Mouse (Mus musculus) forebrain, embryonic 11.5 days (tissue): ENCODE measurements at regions not wholly inside any gene's neighbourhood (a gene's known extent, or its start where the extent isn't known, plus 50 kb on each side); places are given as distances from the start of the nearest gene placed in this dataset.

Experiments
- ATAC-seq: fragments of 200-750 bp; cut with Nextera tagmentation; replicated peaks from 2 replicates; pipeline ENCODE4 v1.8.0; 2017; ENCODE audit warnings: moderate TSS enrichment; ENCODE audit not compliant: low FRiP score
- DNase-seq: peaks from one replicate; pipeline ENCODE4 v3.0.0-alpha.2; 2017; ENCODE audit warnings: low spot score
- H3K27ac ChIP-seq: fragments of 300-500 bp; sonication (generic); 2 replicates; pipeline ENCODE4 v1.5.1; 2014; ENCODE audit warnings: low read depth, low read length
- H3K27me3 ChIP-seq: fragments of 300-500 bp; sonication (generic); 2 replicates; pipeline ENCODE4 v1.6.1; 2014; ENCODE audit warnings: mild to moderate bottlenecking, low read length, mixed read lengths; ENCODE audit not compliant: control insufficient read depth, insufficient read depth
- H3K36me3 ChIP-seq: fragments of 300-500 bp; sonication (generic); 2 replicates; pipeline ENCODE4 v1.6.1; 2014; ENCODE audit warnings: mild to moderate bottlenecking, low read length, moderate library complexity, mixed read lengths; ENCODE audit not compliant: control insufficient read depth, insufficient read depth
- H3K4me1 ChIP-seq: fragments of 300-500 bp; sonication (generic); replicated peaks from 2 replicates; pipeline ENCODE4 v1.6.1; 2014; ENCODE audit warnings: low read length, mixed read lengths; ENCODE audit not compliant: control insufficient read depth, insufficient read depth
- H3K4me2 ChIP-seq: fragments of 300-500 bp; sonication (generic); 2 replicates; pipeline ENCODE4 v1.6.1; 2014; ENCODE audit warnings: low read depth, mild to moderate bottlenecking, low read length, moderate library complexity, mixed read lengths; ENCODE audit not compliant: severe bottlenecking
- H3K4me3 ChIP-seq: fragments of 300-500 bp; sonication (generic); 2 replicates; pipeline ENCODE4 v1.5.1; 2014; ENCODE audit warnings: low read depth, low read length
- H3K9ac ChIP-seq: fragments of 300-500 bp; sonication (generic); 2 replicates; pipeline ENCODE4 v1.6.1; 2014; ENCODE audit warnings: low read length
- H3K9me3 ChIP-seq: fragments of 300-500 bp; sonication (generic); 2 replicates; pipeline ENCODE4 v1.6.1; 2016; ENCODE audit warnings: low read length, mixed read lengths; ENCODE audit not compliant: control insufficient read depth
- WGBS: fragments of 180-500 bp; shearing (Covaris S2); extraction: QIAGEN DNeasy Blood & Tissue Kit; methylation state at CpG from one replicate; pipeline ENCODE4 v1.1.7; 2014; 5-methylcytosine and 5-hydroxymethylcytosine counted together

GRCm38 (mm10) chr8:126652151-126652550 lies 58.4 kb upstream of the Irf2bp2 start:
- 89% methylated on average over 5 of the region's 5 CpGs for WGBS
- Histone ChIP-seq H3K36me3 (no peaks in the 10 kb centered on the region), H3K9me3 (no peaks in the 10 kb centered on the region), H3K4me3 (no peak overlapping the region), H3K27ac (no peak overlapping the region), H3K9ac (no peak overlapping the region), H3K27me3 (no peaks in the 10 kb centered on the region), H3K4me1 (no peaks in the 10 kb centered on the region), H3K4me2 (no peak overlapping the region)
- DNase-seq, result no peak
- ATAC-seq, result no peak

- 94% methylated on average over 8 of the region's 8 CpGs for WGBS
- H3K36me3 ChIP-seq, result no peaks in the 10 kb centered on the region
- H3K9ac ChIP-seq, result no peak overlapping the region
- H3K4me2 ChIP-seq, result no peak overlapping the region
- H3K4me1 ChIP-seq, result no peaks in the 10 kb centered on the region
- no peak overlapping the region for H3K4me3 ChIP-seq
- no peak overlapping the region for H3K27ac ChIP-seq
- H3K9me3 ChIP-seq, result no peaks in the 10 kb centered on the region
- ATAC-seq (no peak), DNase-seq (no peak)
- no peaks in the 10 kb centered on the region for H3K27me3 ChIP-seq
Measured at GRCm38 (mm10) chr8:126650945-126651344, 57.2 kb upstream of the Irf2bp2 start.

- H3K4me3 ChIP-seq, result no peak overlapping the region
- 90% methylated on average over 1 of the region's 1 CpGs for WGBS
- H3K36me3 ChIP-seq, result no peaks in the 10 kb centered on the region
- no peak overlapping the region for H3K4me2 ChIP-seq
- no peak overlapping the region for H3K27ac ChIP-seq
- H3K27me3 ChIP-seq, result no peaks in the 10 kb centered on the region
- ATAC-seq, result no peak
- no peak overlapping the region for H3K9ac ChIP-seq
- no peak for DNase-seq
- no peaks in the 10 kb centered on the region for H3K4me1 ChIP-seq
- no peaks in the 10 kb centered on the region for H3K9me3 ChIP-seq
Measured at GRCm38 (mm10) chr8:126649305-126649704, 55.5 kb upstream of the Irf2bp2 start.

- Histone ChIP-seq H3K27ac (no peak overlapping the region), H3K4me2 (no peak overlapping the region), H3K36me3 (no peaks in the 10 kb centered on the region), H3K4me1 (no peaks in the 10 kb centered on the region), H3K9ac (no peak overlapping the region), H3K9me3 (no peaks in the 10 kb centered on the region), H3K27me3 (no peaks in the 10 kb centered on the region), H3K4me3 (no peak overlapping the region)
- WGBS, result 50% methylated on average over 1 of the region's 1 CpGs
- DNase-seq, result no peak
- ATAC-seq, result no peak
Measured at GRCm38 (mm10) chr8:126647350-126647749, 53.6 kb upstream of the Irf2bp2 start.

GRCm38 (mm10) chr8:126646604-126647311 lies 53.0 kb upstream of the Irf2bp2 start:
- no peaks in the 10 kb centered on the region for H3K4me1 ChIP-seq
- no peak overlapping the region for H3K9ac ChIP-seq
- no peaks in the 10 kb centered on the region for H3K27me3 ChIP-seq
- no peak overlapping the region for H3K27ac ChIP-seq
- ATAC-seq (no peak), DNase-seq (no peak)
- whole genome bisulfite sequencing, result 76% methylated on average over 8 of the region's 8 CpGs
- H3K4me2 ChIP-seq, result no peak overlapping the region
- H3K9me3 ChIP-seq, result no peaks in the 10 kb centered on the region
- no peak overlapping the region for H3K4me3 ChIP-seq
- no peaks in the 10 kb centered on the region for H3K36me3 ChIP-seq

- H3K4me2 ChIP-seq, result no peak overlapping the region
- 74% methylated on average over 5 of the region's 5 CpGs for WGBS
- no peak for DNase-seq
Measured at GRCm38 (mm10) chr8:126644179-126644578, 50.4 kb upstream of the Irf2bp2 start.

More at GRCm38 (mm10) chr8:126644179-126644578, 50.4 kb upstream of the Irf2bp2 start:
- Histone ChIP-seq H3K27ac (no peak overlapping the region), H3K9me3 (no peaks in the 10 kb centered on the region), H3K36me3 (no peaks in the 10 kb centered on the region), H3K9ac (no peak overlapping the region), H3K27me3 (no peaks in the 10 kb centered on the region), H3K4me3 (no peak overlapping the region), H3K4me1 (no peaks in the 10 kb centered on the region)
- ATAC-seq, result no peak
